ENCODE assay signal across 28 mouse cellular contexts in the genomic region with DNA sequence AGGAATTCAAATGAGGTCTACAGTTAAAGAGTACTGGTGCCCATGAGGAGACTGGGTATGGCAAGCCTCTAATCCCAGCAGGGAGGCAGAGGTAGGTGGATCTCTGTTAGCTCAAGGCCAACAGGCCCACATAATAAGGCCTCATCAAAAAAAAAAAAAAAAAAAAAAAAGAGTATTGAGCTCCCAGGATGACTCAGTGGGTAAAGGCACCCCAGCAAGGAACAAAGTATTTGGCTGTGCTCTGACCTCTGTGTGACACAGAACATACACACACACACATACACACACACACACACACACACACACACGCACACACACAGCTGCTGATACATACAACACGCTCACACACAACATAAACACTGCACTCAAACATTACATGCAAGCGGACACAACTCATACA. TPM values are rescaled to one million over a fixed set of nuclear protein-coding genes. Genes with fewer than 3 reads are reported as not detected.
A peak's percentile ranks its signal among the peaks of the same experiment; 100 is the strongest.
DNase-seq lines count a peak whose midpoint lies in the region; ATAC-seq and TF ChIP-seq lines count a peak whose summit lies in the region.
"Had no signal": no experiment of that assay in that cellular context is flagged by ENCODE, and none has a peak within 500 bp of the region (broad histone marks: within the 10 kb centered on the region; RNA-seq: fewer than 3 reads in every experiment).

No protein-coding gene starts in this region.

- in situ Hi-C loops in CH12.LX (cut with MboI; ENCODE audit: low pct_ligation_motif_present, low pct_unique_long_range_greater_than_20kb, low sequenced_read_pairs): no loop called here

- TF ChIP-seq RAD21 in CH12.LX (IDR thresholded peaks at IDR 0.05; ENCODE audit: low read depth, low read length): no peak

- H3K4me1 ChIP-seq in liver, postnatal 0 days (ENCODE audit: insufficient read depth): peaks cover 27% of the 10 kb centered on the region
- peaks cover 22% of the 10 kb centered on the region for H3K4me1 ChIP-seq in liver, embryonic 11.5 days (replicated peaks; ENCODE audit: control insufficient read depth, insufficient read depth, low read length)
- H3K4me1 ChIP-seq in CH12.LX (ENCODE audit: control insufficient read depth in 1 of 2, insufficient read depth in 2 of 2): peaks cover 21 to 87% of the 10 kb centered on the region in 2 experiments
- peaks cover 53% of the 10 kb centered on the region for H3K4me1 ChIP-seq in bone marrow macrophage, adult 2 months (ENCODE audit: control insufficient read depth, insufficient read depth, low read length)
- H3K4me1 ChIP-seq in small intestine, adult 2 months (ENCODE audit: control insufficient read depth, insufficient read depth, insufficient read length, low read length): peaks cover 5% of the 10 kb centered on the region
- H3K4me1 ChIP-seq in heart, embryonic 11.5 days (ENCODE audit: control insufficient read depth, insufficient read depth, low read length): peaks cover 4% of the 10 kb centered on the region; the same call in 1 of the 2 replicates
- H3K4me1 ChIP-seq in hindbrain, embryonic 11.5 days (replicated peaks; ENCODE audit: control insufficient read depth, insufficient read depth, low read length): no peaks in the 10 kb centered on the region
- H3K4me1 ChIP-seq: embryonic facial prominence, embryonic 15.5 days; forebrain, embryonic 10.5 days; forebrain, embryonic 12.5 days had no signal

- no peaks in the 10 kb centered on the region for H3K9me3 ChIP-seq in liver, postnatal 0 days (ENCODE audit: low read length)
- H3K9me3 ChIP-seq in liver, embryonic 11.5 days (ENCODE audit: control insufficient read depth, low read length): no peaks in the 10 kb centered on the region
- H3K9me3 ChIP-seq in CH12.LX (replicated peaks; ENCODE audit: low read length): no peaks in the 10 kb centered on the region
- H3K9me3 ChIP-seq in heart, embryonic 11.5 days (replicated peaks; ENCODE audit: control insufficient read depth, low read length): no peaks in the 10 kb centered on the region
- no peaks in the 10 kb centered on the region for H3K9me3 ChIP-seq in hindbrain, embryonic 11.5 days (ENCODE audit: control insufficient read depth, low read length)
- H3K9me3 ChIP-seq: embryonic facial prominence, embryonic 13.5 days; embryonic facial prominence, embryonic 15.5 days; forebrain, embryonic 10.5 days; forebrain, embryonic 12.5 days had no signal

- H3K27me3 ChIP-seq in liver, postnatal 0 days (ENCODE audit: insufficient read depth, low read length): no peaks in the 10 kb centered on the region
- H3K27me3 ChIP-seq in liver, embryonic 11.5 days (replicated peaks; ENCODE audit: control insufficient read depth, insufficient read depth, low read length): no peaks in the 10 kb centered on the region
- H3K27me3 ChIP-seq in CH12.LX (replicated peaks): no peaks in the 10 kb centered on the region
- no peaks in the 10 kb centered on the region for H3K27me3 ChIP-seq in small intestine, adult 2 months (ENCODE audit: control insufficient read depth, insufficient read depth, low read length)
- H3K27me3 ChIP-seq in heart, embryonic 11.5 days (ENCODE audit: control insufficient read depth, insufficient read depth, low read length): no peaks in the 10 kb centered on the region
- no peaks in the 10 kb centered on the region for H3K27me3 ChIP-seq in hindbrain, embryonic 11.5 days (ENCODE audit: control insufficient read depth, insufficient read depth, low read length)
- H3K27me3 ChIP-seq: embryonic facial prominence, embryonic 13.5 days; embryonic facial prominence, embryonic 15.5 days; forebrain, embryonic 12.5 days; Patski had no signal

- 84% methylated on average over 3 of the region's 3 CpGs for WGBS in liver, postnatal 0 days (ENCODE audit: insufficient replicate concordance)
- 92% methylated on average over 3 of the region's 3 CpGs for WGBS in liver, embryonic 11.5 days
- 92% methylated on average over 3 of the region's 3 CpGs for WGBS in small intestine, adult 2 months
- 89% methylated on average over 3 of the region's 3 CpGs for WGBS in heart, embryonic 11.5 days (ENCODE audit: insufficient replicate concordance)
- WGBS in hindbrain, embryonic 11.5 days: 93% methylated on average over 3 of the region's 3 CpGs

- peaks cover 27% of the 10 kb centered on the region for H3K79me2 ChIP-seq in CH12.LX (replicated peaks; ENCODE audit: control insufficient read depth, extremely low read depth, insufficient read depth, poor library complexity, severe bottlenecking)

- no peak for TF ChIP-seq EP300 in liver, postnatal 0 days (IDR thresholded peaks at IDR 0.05; ENCODE audit: low read depth)
- peak; percentile 66 for TF ChIP-seq EP300 in CH12.LX (IDR thresholded peaks at IDR 0.05; ENCODE audit: low read length)

- dilution Hi-C loops in CH12.LX (cut with MboI; ENCODE audit: extremely low pct_ligation_motif_present, extremely low pct_unique_long_range_greater_than_20kb, low sequenced_read_pairs): no loop called here

- no peaks in the 10 kb centered on the region for H3K36me3 ChIP-seq in liver, postnatal 0 days (replicated peaks; ENCODE audit: insufficient read depth, low read length)
- no peaks in the 10 kb centered on the region for H3K36me3 ChIP-seq in liver, embryonic 11.5 days (ENCODE audit: control insufficient read depth, insufficient read depth, low read length)
- H3K36me3 ChIP-seq in CH12.LX (replicated peaks in 1 of 2; ENCODE audit: control insufficient read depth in 1 of 2, insufficient read depth in 1 of 2, low read length in 1 of 2): peaks cover 0 to 12% of the 10 kb centered on the region in 2 experiments
- peaks cover 41% of the 10 kb centered on the region for H3K36me3 ChIP-seq in small intestine, adult 2 months (ENCODE audit: control insufficient read depth, insufficient read depth, low read length)
- H3K36me3 ChIP-seq in heart, embryonic 11.5 days (ENCODE audit: control insufficient read depth, insufficient read depth, low read length): no peaks in the 10 kb centered on the region
- H3K36me3 ChIP-seq in hindbrain, embryonic 11.5 days (ENCODE audit: control insufficient read depth, insufficient read depth, low read length): no peaks in the 10 kb centered on the region
- H3K36me3 ChIP-seq: embryonic facial prominence, embryonic 13.5 days; embryonic facial prominence, embryonic 15.5 days; forebrain, embryonic 10.5 days; forebrain, embryonic 12.5 days had no signal

- TF ChIP-seq CTCF in liver, postnatal 0 days (IDR thresholded peaks at IDR 0.05; ENCODE audit: low read depth): no peak
- TF ChIP-seq CTCF in CH12.LX (conservative IDR thresholded peaks at IDR 0.05 in 1 of 2, IDR thresholded peaks at IDR 0.05 in 1 of 2; ENCODE audit: low read depth in 2 of 2, low read length in 2 of 2): no peak
- no peak for TF ChIP-seq CTCF in bone marrow macrophage, adult 2 months (IDR thresholded peaks at IDR 0.05; ENCODE audit: low read depth, low read length)
- no peak for TF ChIP-seq CTCF in small intestine, adult 2 months (IDR thresholded peaks at IDR 0.05; ENCODE audit: extremely low read depth, insufficient read length, insufficient replicate concordance, low read depth, low read length)

- no peak overlapping the region for H3K4me3 ChIP-seq in liver, postnatal 0 days (ENCODE audit: low read depth, low read length)
- H3K4me3 ChIP-seq in liver, embryonic 11.5 days (ENCODE audit: low read depth, low read length): no peak overlapping the region
- H3K4me3 ChIP-seq in CH12.LX (replicated peaks in 1 of 3; ENCODE audit: low read depth in 2 of 3, low read length in 2 of 3, poor library complexity in 1 of 3): no peak overlapping the region
- H3K4me3 ChIP-seq in bone marrow macrophage, adult 2 months (ENCODE audit: insufficient read depth, low read length): no peak overlapping the region
- no peak overlapping the region for H3K4me3 ChIP-seq in small intestine, adult 2 months (ENCODE audit: low read depth, low read length)
- no peak overlapping the region for H3K4me3 ChIP-seq in heart, embryonic 11.5 days (ENCODE audit: low read depth, low read length)
- no peak overlapping the region for H3K4me3 ChIP-seq in hindbrain, embryonic 11.5 days (ENCODE audit: low read depth, low read length)
- H3K4me3 ChIP-seq: embryonic facial prominence, embryonic 13.5 days; embryonic facial prominence, embryonic 15.5 days; erythroblast, embryonic 14.5 days; forebrain, embryonic 10.5 days; forebrain, embryonic 12.5 days had no signal

- peak overlapping the region; percentile 37; the same call in 1 of the 2 replicates for H3K27ac ChIP-seq in liver, postnatal 0 days (ENCODE audit: low read depth)
- H3K27ac ChIP-seq in liver, embryonic 11.5 days (ENCODE audit: low read depth, low read length): no peak overlapping the region
- peak overlapping the region; percentile 93 for H3K27ac ChIP-seq in CH12.LX (ENCODE audit: insufficient read depth, low read depth)
- H3K27ac ChIP-seq in bone marrow macrophage, adult 2 months (ENCODE audit: insufficient read depth, low read depth, low read length): peak overlapping the region; percentile 69
- peak overlapping the region; percentile 24 for H3K27ac ChIP-seq in small intestine, adult 2 months (ENCODE audit: insufficient read depth, low read depth, low read length)
- H3K27ac ChIP-seq in heart, embryonic 11.5 days (ENCODE audit: low read depth, low read length): no peak overlapping the region
- no peak overlapping the region for H3K27ac ChIP-seq in hindbrain, embryonic 11.5 days (ENCODE audit: low read depth, low read length)
- H3K27ac ChIP-seq: embryonic facial prominence, embryonic 13.5 days; embryonic facial prominence, embryonic 15.5 days; forebrain, embryonic 10.5 days; forebrain, embryonic 12.5 days had no signal

- H3K9ac ChIP-seq in liver, postnatal 0 days (replicated peaks): no peak overlapping the region
- no peak overlapping the region for H3K9ac ChIP-seq in liver, embryonic 11.5 days (ENCODE audit: low read depth, low read length)
- no peak overlapping the region for H3K9ac ChIP-seq in CH12.LX (ENCODE audit: insufficient read depth, low read depth)
- H3K9ac ChIP-seq in heart, embryonic 11.5 days (ENCODE audit: low read depth, low read length): no peak overlapping the region
- H3K9ac ChIP-seq in hindbrain, embryonic 11.5 days (ENCODE audit: low read depth, low read length): no peak overlapping the region
- H3K9ac ChIP-seq: embryonic facial prominence, embryonic 13.5 days; embryonic facial prominence, embryonic 15.5 days; forebrain, embryonic 12.5 days had no signal

- no peak overlapping the region for H3K4me2 ChIP-seq in liver, postnatal 0 days (ENCODE audit: low read depth, low read length)
- no peak overlapping the region for H3K4me2 ChIP-seq in liver, embryonic 11.5 days
- peak overlapping the region; percentile 34 for H3K4me2 ChIP-seq in CH12.LX (ENCODE audit: insufficient read depth, low read depth, poor library complexity, severe bottlenecking)
- no peak overlapping the region for H3K4me2 ChIP-seq in heart, embryonic 11.5 days
- no peak overlapping the region for H3K4me2 ChIP-seq in hindbrain, embryonic 11.5 days (replicated peaks; ENCODE audit: low read depth, low read length)
- H3K4me2 ChIP-seq: embryonic facial prominence, embryonic 13.5 days; embryonic facial prominence, embryonic 15.5 days; forebrain, embryonic 12.5 days had no signal

- no peak for ATAC-seq in liver, postnatal 0 days
- no peak for ATAC-seq in liver, embryonic 11.5 days (replicated peaks; ENCODE audit: low FRiP score)
- no peak for ATAC-seq in heart, embryonic 11.5 days (replicated peaks; ENCODE audit: insufficient number of reproducible peaks, low FRiP score, low TSS enrichment)
- no peak for ATAC-seq in hindbrain, embryonic 11.5 days (ENCODE audit: low FRiP score)
- ATAC-seq: activated CD4-positive, CD25-positive, alpha-beta regulatory T cell, adult 4 months; CD4-positive, CD25-positive, alpha-beta regulatory T cell, adult 4 months; forebrain, embryonic 14.5 days; forebrain, embryonic 16.5 days; Patski had no signal

- TF ChIP-seq POLR2A in CH12.LX (IDR thresholded peaks at IDR 0.05; ENCODE audit: low read depth, low read length): no peak; the same call in 1 of the 2 replicates
- no peak for TF ChIP-seq POLR2A in bone marrow macrophage, adult 2 months (IDR thresholded peaks at IDR 0.05; ENCODE audit: borderline replicate concordance, low read depth, low read length)
- TF ChIP-seq POLR2A in small intestine, adult 2 months (IDR thresholded peaks at IDR 0.05; ENCODE audit: low read depth, low read length): no peak

- DNase-seq in liver, postnatal 0 days: no peak
- DNase-seq in liver, embryonic 11.5 days (ENCODE audit: low spot score): no peak
- DNase-seq in CH12.LX (ENCODE audit: extremely low read depth): no peak
- DNase-seq in layer of hippocampus, adult 11-12 months (ENCODE audit: low spot score): no peak
- DNase-seq in hindbrain, embryonic 11.5 days (ENCODE audit: low spot score): no peak
- DNase-seq: adrenal gland, adult 8-10 months; adrenal gland, postnatal 14 days; adrenal gland, postnatal 36 days; cerebellum, adult 11 months; cerebellum, adult 18-20 months; cerebellum, adult 8-10 months; cerebellum, adult 9-11 months; cerebellum, postnatal 14 days; cerebellum, postnatal 36 days; embryo, embryonic 11 days had no signal

RNA-seq across cellular contexts. Expression of a gene that starts 45.4 kb away (rescaled TPM):
- polyA plus RNA-seq in liver, postnatal 0 days (2015; fragmentation: Nextera tagmentation; extraction: Ambion mirVana): 77.0 and 78.6 TPM in 2 replicates
- 111 and 113 TPM in 2 replicates for polyA plus RNA-seq in liver, embryonic 11.5 days (2014; fragmentation: Nextera tagmentation; extraction: Ambion mirVana)
- total RNA-seq in CH12.LX (2012; rRNA removed) (56.6 and 58.5 TPM in 2 replicates), CH12.LX (2014; rRNA removed) (75.5 and 76.3 TPM in 2 replicates)
- polyA plus RNA-seq in CH12.LX (2012; ENCODE audit: insufficient read length, low read depth): 39.9 and 41.8 TPM in 2 replicates
- polyA plus RNA-seq in bone marrow macrophage, adult 2 months (2012; ENCODE audit: insufficient read depth, insufficient read length, missing spikeins): 63.9 and 65.9 TPM in 2 replicates
- 15.6 and 36.6 TPM in 2 replicates for polyA plus RNA-seq in small intestine, adult 2 months (2012; rRNA removed)
- polyA plus RNA-seq in heart, embryonic 11.5 days (2014; fragmentation: Nextera tagmentation; extraction: Ambion mirVana): 82.5 and 88.1 TPM in 2 replicates
- 121 and 128 TPM in 2 replicates for polyA plus RNA-seq in hindbrain, embryonic 11.5 days (2014; fragmentation: Nextera tagmentation; extraction: Ambion mirVana)

RNA-seq across cellular contexts. Expression of a gene that starts 45.4 kb away (rescaled TPM):
- polyA plus RNA-seq in liver, postnatal 0 days (2015; fragmentation: Nextera tagmentation; extraction: Ambion mirVana): 19.6 and 23.0 TPM in 2 replicates
- polyA plus RNA-seq in liver, embryonic 11.5 days (2014; fragmentation: Nextera tagmentation; extraction: Ambion mirVana): 71.8 and 80.9 TPM in 2 replicates
- total RNA-seq in CH12.LX (2012; rRNA removed) (43.8 and 49.7 TPM in 2 replicates), CH12.LX (2014; rRNA removed) (61.4 and 62.8 TPM in 2 replicates)
- 69.8 and 79.8 TPM in 2 replicates for polyA plus RNA-seq in CH12.LX (2012; ENCODE audit: insufficient read length, low read depth)
- polyA plus RNA-seq in bone marrow macrophage, adult 2 months (2012; ENCODE audit: insufficient read depth, insufficient read length, missing spikeins): 51.7 and 56.2 TPM in 2 replicates
- 18.6 and 30.0 TPM in 2 replicates for polyA plus RNA-seq in small intestine, adult 2 months (2012; rRNA removed)
- polyA plus RNA-seq in heart, embryonic 11.5 days (2014; fragmentation: Nextera tagmentation; extraction: Ambion mirVana): 84.2 and 86.8 TPM in 2 replicates
- 56.8 and 58.2 TPM in 2 replicates for polyA plus RNA-seq in hindbrain, embryonic 11.5 days (2014; fragmentation: Nextera tagmentation; extraction: Ambion mirVana)

Comparison
In these comparisons a context has a peak if more than half of its experiments do, and no peak if none do; other contexts are left out.
1. H3K27ac ChIP-seq: peak in liver, postnatal 0 days (single experiment), CH12.LX (single experiment), bone marrow macrophage, adult 2 months (single experiment) and small intestine, adult 2 months (single experiment); none in liver, embryonic 11.5 days (single experiment), heart, embryonic 11.5 days (single experiment) and hindbrain, embryonic 11.5 days (single experiment).